Mouse (Mus musculus): ENCODE data around the gene Col4a4.

Gene Col4a4

DNA sequence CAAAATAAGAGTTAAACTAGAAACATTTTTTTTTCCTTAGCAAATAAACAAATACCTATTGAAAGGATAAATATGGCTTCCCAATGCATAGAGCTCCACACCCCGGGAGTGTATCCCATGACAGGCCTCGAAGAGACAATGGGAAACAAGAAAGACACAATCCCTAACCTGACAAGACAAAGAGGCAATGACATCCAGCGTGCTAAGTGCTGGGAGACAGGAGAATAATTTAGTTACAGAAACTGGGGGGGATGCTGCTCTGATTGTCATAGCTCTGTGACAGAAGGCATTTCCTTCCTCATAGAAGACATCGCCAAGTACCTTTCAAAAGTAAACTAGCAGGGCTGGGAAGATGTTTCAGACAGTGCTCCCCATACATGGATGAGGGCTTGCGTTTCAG is 111.4 kb downstream of the Col4a4 start:
- DNase-seq (ENCODE audit: low spot score), result no peak

DNA sequence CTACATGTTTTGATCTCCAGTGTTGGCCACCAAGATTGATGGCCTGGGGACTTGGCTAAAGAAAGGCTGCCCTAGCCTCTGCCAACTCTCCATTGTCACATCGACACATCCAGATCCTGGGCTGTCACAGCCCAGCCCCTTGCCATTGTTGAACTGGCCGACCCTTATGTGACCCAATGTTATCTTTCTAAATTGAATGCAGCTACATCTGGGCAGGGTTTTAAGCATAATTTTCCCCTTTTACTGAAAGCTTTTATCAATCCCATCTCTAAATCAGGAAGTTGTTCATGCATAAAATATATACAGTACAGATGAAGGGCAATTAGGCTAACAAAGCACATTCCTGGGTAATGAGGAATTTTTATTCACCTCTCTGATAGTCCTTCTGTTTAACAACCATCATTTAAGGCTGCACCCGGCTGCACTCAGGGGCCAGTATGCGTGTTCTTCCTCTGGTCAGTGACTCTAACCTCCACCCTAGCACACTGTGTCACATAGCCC is 112.1 kb downstream of the Col4a4 start:
- no peak for DNase-seq (ENCODE audit: low spot score)

DNA sequence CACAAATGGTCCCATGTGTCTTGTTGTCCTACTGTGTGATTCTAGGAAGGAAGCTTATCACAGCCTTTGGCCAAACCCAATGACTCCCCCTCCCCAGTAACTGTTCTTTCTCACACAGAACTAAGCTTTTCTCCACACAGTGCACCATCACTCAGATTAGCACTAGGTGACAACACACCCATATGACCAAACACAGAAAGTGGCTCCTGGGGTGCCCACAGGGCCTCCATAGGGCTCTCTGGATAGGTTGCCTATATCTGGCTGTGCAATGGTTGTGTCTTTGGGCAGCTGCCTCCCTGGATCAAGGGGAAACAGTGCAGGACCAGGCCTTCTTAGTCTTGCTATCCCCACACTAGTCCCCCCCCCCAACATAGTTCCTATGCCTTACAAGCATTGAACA is 113.2 kb downstream of the Col4a4 start:
- DNase-seq (ENCODE audit: low spot score), result no peak

DNA sequence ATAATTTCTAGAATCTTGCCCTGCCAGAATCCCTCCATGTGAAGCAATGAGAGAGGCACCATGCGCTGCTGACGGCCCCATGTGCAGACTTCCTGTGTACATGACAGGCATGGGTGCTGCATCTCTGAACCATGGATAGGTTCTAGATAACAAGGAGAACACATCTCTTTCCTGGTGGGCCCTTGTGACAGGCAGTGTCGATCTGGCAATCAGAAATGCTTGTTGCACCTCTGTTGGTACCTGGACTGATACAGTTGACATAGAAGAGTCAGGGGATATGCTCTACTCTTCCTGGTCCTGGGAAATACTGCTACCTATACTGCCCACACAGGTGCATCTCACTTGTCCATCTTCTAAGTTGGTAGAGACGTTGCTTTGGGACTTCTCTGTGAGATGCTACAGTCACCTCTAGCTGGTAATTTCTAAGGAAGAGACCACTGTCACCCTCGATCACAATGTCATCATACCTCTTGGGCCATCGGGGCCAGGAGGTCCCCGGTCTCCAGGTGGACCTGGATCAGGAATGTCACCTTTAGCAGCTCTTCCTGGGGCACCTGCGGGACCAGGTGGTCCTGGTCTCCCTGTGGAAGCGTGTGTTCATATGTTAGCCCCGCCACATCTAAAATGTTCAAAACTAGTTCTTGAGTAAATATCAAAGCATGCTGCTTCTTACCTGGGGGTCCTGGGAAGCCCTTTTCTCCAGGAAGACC is 116.0 kb downstream of the Col4a4 start:
- no peak for DNase-seq (ENCODE audit: low spot score)

DNA sequence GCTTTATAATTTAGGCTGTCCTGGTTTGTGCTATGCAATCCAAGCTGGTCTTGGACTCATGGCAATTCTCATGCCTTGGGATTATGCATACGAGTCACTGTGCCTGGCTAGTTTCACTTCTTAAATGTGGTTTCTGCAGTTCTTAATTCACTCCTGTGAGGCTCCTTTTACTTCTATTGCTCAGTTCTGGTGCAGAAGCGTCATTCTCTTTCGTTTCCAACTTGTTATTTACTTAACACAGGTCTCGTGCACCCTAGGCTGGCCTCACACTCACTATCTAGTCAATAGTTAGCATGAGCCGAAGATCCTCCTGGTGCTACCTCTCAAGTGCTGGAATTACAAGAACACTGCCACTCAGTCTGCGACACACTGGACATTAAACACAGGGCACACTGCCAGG is 117.8 kb downstream of the Col4a4 start:
- DNase-seq (ENCODE audit: low spot score), result no peak

DNA sequence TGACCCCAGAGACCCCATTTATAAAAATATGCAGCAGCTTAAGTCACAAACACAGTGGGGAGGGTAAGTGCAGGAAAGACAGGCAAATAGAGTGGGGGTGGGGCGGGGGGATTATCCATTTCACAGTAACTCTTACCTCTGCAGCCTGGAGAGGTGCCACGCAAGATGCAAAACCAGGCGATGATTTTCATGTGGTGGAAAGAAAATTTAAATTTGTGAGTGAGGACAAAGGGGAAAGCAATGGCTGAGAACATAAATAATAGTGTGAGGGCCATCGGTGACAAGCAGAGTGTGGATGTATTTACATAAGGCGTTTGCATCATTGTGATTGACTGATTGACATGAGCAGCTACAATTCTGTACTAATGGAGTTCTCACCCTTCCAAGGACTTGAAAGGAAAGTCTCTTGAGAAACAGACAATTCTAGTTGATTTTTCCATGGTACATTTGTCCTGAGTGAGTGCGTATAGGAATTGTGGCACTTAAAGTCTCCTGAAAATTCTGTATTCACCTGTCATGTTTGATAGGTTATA is 121.3 kb downstream of the Col4a4 start:
- DNase-seq (ENCODE audit: low spot score), result no peak

DNA sequence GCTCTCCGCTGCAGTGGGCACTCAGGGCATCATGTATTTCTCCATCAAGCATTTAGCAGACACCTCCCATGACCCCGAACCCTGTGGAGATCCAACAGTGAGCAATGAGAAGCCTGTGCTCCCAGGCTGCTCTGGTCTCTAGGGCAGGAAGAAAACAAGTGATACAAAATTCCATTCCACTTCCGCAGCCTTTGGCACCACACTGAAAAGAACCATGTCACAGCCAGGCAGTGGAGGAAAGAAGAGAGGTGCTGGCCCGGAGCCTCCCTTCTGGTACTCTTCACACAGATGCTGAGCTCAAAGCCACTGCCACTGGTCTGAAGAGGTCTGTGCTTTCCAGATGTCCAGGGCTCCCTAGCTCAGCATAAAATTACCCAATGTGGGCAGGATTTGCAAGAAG is 125.6 kb downstream of the Col4a4 start:
- no peak for DNase-seq (ENCODE audit: low spot score)

DNA sequence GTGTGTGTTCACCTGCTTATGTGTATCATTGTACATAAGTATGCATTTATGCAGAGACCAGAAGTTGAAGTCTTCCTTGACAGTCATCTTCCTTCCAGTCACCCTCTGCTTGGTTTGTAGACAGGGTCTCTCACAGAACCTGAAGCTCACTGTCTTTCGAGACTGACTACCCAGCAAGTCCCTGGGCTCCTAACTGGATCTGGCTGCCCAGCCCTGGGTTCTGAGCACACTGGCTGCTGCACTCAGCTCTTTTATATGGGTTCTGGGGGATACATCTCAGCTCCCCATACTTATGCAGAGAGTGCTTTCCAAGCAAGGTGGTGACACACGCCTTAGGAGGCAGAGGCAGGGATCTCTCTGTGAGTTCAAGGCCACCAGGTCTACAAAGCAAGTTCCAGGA is 126.7 kb downstream of the Col4a4 start:
- DNase-seq (ENCODE audit: low spot score), result no peak

DNA sequence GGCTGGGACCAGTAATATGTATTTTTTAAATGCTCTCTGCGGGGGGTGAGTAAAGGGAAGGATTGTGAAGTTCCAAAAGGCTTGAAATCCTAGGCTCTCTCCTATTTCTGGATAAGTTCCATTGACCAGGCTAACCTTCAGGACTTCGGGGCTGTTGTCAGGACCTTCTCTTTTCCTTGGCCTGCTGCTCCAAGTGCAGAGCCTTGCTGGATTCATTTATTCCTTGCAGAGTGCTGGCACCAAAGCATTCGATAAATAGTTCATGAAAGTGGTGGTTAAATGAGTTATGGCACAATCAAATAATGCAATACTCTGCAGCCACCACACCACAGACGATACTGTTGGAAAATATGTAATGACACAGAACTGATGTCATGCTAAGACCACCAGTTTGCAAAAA is 127.3 kb downstream of the Col4a4 start:
- no peak for DNase-seq (ENCODE audit: low spot score)

DNA sequence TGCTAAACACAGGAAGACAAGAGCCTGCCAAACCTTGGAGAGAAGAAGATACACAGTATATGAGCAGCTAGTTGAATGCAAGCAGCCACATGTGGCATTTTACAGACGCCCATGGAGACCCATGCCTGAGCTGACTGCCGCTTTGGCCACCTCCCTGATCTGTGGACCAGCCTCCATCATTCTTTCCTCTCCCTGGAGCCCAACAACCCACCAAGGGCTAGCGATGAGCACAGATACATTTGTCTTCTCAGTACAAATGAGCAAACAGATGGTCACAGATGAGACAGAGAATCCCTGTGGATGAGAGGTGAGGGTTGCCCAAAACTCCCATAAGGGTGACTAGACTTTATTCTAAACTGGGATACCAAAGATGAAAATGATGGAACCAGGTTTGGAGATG is 132.6 kb downstream of the Col4a4 start:
- DNase-seq (ENCODE audit: low spot score), result no peak

DNA sequence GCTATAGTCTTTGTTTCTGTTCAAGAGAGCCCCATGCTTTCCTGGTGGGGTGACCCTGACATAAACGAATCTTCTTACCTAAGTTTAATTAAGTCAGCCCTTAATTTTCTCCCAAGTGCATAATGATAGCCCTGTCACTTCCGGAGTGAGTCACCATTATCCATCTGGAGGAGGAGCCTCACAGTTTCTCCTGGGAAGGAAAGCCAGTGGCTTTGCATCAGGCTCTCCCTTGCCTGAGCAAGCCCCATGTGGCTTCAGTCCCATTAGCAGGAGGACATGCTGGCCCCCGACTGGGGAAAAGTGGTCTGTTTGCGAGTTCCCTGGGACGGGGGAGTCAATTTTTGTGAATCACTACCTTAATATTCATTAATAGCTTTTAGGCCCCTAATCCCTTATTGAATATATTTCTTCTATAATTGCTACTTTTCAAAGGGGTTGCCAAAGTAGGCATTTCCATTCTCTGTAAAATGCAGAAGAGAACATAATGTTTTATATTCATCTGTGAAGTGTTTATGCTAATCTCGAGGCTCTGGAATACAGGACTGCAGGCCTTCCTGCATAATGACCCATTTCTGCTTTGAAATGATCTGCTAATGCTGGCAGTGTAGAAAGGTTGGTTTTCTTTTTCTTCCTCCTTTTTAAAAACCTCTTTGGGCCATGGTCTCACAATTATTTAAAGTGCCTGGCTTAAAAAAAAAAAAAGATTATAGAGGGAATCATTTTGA is 134.6 kb downstream of the Col4a4 start:
- DNase-seq (ENCODE audit: low spot score), result no peak

DNA sequence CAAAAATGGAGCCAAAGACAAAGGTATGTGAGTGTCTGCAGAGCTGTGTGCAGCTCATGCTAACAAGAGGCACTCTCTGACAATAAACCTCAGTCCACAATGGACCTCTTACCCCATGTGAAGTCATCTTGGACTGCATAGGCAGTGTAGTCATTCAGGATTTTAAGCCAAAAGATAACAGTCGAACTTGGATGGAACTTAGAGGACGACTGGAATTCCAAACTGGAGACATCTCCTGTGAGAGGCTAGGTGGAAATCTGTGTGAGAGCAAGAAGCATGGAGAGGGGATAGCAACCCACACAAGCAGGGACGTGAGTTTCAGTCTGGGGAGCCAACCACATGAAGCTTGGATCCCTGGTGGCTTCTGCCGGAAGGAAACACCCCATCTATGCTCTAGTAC is 136.8 kb downstream of the Col4a4 start:
- no peak for DNase-seq (ENCODE audit: low spot score)

DNA sequence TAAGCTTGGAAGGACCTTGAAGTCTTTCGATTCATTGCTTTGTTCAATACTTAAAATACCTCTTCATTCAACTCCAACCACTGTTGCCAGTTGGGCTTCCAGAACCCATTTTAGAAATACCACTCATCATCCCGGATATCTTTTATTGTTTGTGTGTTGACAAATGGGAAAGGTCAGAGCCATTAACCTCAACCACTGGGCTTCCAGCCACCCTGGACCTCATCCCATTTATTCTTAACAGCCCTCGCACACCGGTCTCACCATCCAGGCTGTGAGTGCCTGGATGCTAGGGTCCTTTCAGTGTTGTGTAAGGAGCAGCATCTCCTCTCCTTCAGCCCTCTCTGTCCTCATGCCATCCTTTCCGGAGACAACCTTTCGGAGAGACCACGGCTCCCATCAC is 140.6 kb downstream of the Col4a4 start:
- no peak for DNase-seq (ENCODE audit: low spot score)

DNA sequence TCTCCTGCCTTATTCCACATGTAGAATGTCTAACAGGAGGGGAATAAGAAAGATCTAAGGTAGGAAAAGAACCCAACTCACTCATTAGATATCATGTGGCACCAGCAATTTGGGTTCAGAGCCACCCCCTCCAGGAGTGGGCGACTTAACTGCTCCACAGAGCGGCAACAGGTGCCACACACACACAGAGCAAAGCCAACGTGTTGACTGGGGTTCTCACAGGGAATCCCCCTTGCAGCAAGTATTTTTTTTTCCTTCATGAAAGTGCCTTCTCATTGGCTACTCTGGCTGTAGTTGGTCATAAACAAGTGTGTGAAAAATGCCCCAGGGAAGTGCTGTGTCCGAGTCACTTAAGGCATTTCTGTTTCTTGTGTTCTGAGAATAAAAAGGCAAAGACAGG is 143.1 kb downstream of the Col4a4 start:
- DNase-seq (ENCODE audit: low spot score), result no peak

DNA sequence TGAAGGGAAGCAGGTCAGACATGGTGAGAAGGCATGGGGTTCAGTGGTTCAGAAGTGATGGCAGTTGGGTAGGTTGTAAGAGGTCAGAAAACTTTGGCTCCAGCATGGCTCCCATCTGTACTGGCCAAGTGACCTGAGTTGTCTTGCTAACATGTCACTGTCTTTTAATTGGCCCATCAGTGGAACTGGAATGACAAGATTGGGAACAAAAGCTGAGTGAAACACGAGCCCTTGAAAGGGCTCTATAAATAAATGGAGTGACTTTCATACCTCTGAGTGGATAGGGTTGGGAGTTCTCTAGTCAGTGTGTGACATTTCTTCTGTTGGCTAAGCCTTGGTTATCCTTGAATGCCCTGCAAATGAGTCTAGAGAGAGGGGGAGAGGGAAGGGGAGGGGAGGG is 146.5 kb downstream of the Col4a4 start:
- no peak for DNase-seq (ENCODE audit: low spot score)

DNA sequence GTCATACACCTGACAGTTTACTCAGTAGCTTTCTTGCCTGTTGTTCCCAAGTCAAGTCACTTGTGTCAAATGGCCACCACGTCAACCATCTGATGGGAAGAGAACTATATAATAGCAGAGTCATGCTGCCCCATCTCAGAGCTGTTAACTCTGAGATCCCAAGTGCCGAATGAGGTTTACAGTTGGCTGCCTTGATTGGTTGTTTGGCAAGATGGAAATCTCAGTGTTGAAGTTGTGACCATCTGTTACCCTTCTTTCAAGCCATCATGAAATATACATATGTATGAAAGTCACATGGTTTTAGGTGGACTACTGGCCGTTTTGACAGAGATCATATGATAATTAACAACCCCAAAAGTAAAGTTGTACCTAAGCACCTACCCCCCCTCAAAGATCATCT is 149.4 kb downstream of the Col4a4 start:
- no peak for DNase-seq (ENCODE audit: low spot score)

DNA sequence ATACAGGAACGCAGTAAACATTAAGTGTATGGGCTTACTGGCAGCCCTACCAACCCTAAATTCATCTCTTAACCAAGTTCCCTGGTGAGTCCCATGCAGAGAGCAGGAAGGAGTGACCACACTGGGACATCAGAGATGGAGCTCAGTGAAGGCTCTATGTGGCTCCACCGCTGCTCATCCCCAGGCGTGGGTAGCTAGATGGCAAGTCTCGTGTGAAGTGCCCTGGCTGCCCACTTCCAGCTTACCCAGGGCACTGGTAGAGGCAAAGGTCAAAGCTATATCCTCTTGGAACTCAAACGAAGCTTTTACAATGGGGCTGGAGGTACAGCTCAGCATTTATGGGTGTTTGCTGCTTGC is 153.0 kb downstream of the Col4a4 start:
- no peak for DNase-seq (ENCODE audit: low spot score)

DNA sequence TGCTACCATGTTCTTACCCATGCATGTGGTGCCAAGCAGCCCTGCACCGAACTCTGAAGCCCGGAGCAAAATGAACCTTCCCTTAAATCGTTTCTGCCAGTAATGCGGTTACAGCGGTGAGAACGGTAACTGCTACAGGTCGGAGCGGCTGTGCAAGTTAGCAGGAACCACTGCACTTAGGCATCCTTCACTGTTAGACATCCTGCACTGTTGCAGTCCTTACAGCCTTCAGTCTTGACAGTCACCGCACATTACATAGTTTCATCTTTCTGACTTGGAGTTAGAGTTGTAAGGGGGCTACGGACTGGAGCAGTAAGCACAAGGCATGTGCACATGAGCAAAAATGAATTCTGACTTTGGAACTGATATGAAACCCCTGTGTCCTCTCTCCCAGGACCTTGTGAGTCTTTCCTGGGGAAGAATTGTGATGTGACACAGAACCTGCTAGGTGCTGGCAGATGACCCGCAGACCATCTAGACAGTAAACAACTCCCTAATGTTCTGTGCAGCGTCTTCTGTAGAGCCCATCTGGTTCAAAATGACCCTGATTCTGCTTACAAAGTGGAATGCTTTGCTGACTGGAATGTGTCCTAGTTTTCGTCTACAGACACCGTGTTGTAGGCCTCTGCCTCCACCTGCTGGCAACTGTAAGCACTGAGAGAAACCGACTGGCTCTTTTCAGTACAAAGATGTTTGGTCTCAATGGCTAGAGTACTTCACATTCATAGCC is 153.6 kb downstream of the Col4a4 start:
- DNase-seq (ENCODE audit: low spot score), result no peak

DNA sequence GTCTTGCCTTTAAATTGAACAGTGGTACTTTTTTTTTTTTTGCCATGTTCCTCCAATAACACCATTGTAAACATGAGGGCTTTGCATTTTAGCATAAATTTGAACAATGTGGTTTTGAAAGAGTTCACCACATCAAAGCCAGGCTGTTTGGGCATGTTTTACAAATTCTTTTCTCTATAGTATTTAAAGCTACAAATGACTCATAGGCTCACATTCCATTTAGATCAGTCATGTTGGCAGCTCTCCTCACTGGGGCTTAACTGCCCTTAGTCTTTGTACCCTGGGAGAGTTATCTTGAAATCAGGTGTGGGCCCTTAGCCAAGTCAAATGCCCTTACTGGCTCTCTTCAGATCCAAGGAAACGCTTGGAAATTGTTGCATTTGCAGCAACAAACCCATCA is 157.6 kb downstream of the Col4a4 start:
- no peak for DNase-seq (ENCODE audit: low spot score)

DNA sequence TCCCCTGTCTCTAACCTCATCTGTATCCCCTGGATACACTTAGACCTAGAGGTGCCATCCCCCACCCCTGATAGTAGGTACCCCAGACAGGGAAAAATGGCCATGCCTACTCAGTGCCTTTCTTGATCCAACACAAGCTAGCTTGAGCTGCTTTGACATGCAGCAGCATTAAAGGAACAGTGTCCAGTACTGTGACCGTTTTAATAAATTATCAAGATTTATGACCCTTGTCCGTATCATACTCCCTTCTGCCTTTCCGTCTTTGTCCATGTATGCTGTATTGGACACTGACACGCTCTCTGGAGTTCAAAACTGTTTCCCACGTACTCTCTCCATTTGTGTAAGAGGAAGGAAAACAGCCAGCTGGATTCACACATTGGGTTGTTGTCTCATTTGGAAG is 158.9 kb downstream of the Col4a4 start:
- DNase-seq (ENCODE audit: low spot score), result no peak

DNA sequence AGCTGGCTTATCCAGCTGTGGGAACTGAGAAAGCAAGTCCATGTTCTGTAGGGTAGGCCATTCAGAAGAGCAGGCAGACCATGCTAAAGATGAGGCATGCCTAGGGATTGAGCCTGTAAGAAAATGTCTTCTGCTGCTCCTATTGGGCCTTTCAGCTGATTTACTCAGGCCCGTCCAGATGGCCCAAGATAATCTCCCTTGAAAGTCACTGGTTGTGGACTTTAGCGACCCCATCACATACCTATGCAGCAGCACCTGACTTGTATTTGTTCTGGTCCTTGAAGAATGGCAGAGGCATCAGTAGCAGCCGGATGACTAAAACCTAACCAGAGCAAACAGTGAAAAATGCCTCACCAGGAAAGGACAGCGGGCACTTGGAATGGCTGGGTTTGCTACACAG is 171.0 kb downstream of the Col4a4 start:
- no peak for DNase-seq (ENCODE audit: low spot score)

DNA sequence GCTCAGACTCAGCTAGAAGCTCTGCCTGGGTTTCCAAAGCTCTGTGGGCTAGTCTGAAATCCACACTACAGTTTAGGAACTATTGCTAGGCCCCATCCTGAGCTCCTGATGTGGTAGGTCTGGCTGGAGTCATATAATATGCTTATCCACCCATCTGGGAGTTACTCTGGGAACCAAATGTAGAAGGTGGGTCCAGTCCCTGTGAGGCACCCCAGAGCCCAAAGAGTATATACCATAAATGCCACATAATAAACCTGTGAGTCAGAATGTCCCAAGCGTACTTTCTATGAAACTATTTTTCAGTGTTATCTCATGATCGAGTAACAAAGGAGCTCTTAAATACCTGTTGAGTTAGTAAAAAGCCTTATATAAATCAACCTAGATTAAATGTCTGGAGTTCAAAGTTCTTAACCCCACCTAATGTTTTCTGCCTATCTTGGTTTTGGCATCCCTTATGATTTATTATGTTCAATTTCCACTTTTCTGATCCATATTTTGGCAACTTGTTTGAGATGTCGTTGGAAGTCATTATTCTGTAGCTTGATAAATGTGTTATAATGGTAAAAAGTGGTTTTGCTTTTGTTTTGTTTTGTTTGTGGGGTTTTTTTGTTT is 172.1 kb downstream of the Col4a4 start:
- DNase-seq (ENCODE audit: low spot score), result no peak

DNA sequence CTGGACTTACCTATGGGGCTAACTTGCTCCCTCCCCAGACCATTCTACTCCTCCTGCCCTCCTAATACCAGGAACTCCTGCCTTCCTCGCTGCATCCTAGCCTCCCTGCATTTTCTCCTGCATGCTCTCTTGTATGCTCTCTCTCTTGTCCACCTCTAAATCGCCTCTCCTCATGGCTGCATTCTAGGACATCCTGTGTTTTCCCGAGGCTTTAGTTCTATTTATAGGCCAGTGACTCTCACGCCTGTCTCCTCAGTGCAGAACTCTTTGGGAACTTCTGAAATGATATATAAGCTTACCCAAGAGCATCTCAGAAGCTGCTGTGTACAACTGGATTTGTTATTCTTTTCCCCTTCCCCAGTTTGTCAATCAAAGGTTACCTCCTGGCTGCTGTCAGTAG is 174.6 kb downstream of the Col4a4 start:
- DNase-seq (ENCODE audit: low spot score), result no peak

Data from spleen, adult 12 weeks (tissue).